1 mouse cellular context compared by ENCODE assay signal in the genomic region with DNA sequence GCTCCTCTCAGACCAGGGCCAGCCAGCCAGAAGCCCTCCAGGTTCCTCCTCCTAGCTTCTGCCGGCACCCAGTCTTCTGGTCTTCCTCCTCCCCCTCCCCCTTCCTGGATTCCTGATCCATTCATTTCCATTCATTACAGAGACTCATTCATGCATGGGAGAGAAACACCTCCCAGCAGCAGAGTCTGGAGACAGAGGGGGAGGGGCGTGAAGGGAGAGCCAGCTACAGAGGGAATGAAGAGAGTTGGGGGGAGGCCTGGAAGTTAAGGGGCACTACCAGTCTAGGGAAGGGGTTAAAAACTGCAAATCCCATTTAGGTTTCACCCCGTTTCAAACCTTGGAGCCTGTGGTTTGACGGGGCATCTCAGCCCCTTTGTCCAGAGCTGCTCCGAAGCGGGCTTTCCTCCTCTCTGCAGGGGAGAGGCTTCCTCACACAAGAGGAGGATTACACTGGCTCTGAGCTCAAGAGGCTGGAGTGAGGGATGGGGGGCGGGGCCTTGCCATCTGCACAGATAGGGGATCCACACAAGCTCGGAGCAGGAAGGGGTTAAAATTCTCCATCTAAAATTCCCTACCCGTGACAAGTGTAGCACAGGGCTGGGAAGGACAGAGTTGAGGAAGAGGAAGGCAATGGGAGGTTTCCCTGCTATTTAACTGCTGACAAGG.
TF ChIP-seq lines count a peak whose summit lies in the region.

No protein-coding gene starts in this region.

TF ChIP-seq in ES-E14, 5 proteins besides CTCF, POLR2A, EP300 and RAD21 (continued from another document):
- no peak for TF ChIP-seq ZNF384 (IDR thresholded peaks at IDR 0.05; ENCODE audit: low read depth, low read length)
- TF ChIP-seq MAFK (IDR thresholded peaks at IDR 0.05; ENCODE audit: insufficient read depth, low read depth, low read length), result no peak
- TF ChIP-seq ZC3H11A (IDR thresholded peaks at IDR 0.05; ENCODE audit: borderline replicate concordance, low read depth, low read length), result no peak
